15 mouse cellular contexts compared by ENCODE assay signal in genomic region chr5:140940257-140940922, GRCm38 (mm10). TPM values are rescaled to one million over a fixed set of nuclear protein-coding genes. Genes with fewer than 3 reads are reported as not detected.
DNase-seq lines count a peak whose midpoint lies in the region; ATAC-seq and TF ChIP-seq lines count a peak whose summit lies in the region.
"Had no signal": no experiment of that assay in that cellular context is flagged by ENCODE, and none has a peak within 500 bp of the region (broad histone marks: within the 10 kb centered on the region; RNA-seq: fewer than 3 reads in every experiment).

No protein-coding gene starts in this region.

- no peaks in the 10 kb centered on the region for H3K9me3 ChIP-seq in forebrain, embryonic 15.5 days
- H3K9me3 ChIP-seq in midbrain, embryonic 14.5 days (ENCODE audit: control insufficient read depth, low read length), result no peaks in the 10 kb centered on the region
- H3K9me3 ChIP-seq: embryonic facial prominence, embryonic 12.5 days; heart, embryonic 15.5 days; kidney, embryonic 15.5 days had no signal

- no peak overlapping the region for H3K4me3 ChIP-seq in layer of hippocampus, adult 2 months
- H3K4me3 ChIP-seq in forebrain, embryonic 15.5 days, result no peak overlapping the region
- no peak overlapping the region for H3K4me3 ChIP-seq in midbrain, embryonic 14.5 days (replicated peaks; ENCODE audit: low read depth, low read length)
- H3K4me3 ChIP-seq: embryonic facial prominence, embryonic 12.5 days; heart, embryonic 15.5 days; kidney, embryonic 15.5 days had no signal

- 28% methylated on average over 5 of the region's 5 CpGs for WGBS in forebrain, embryonic 15.5 days
- WGBS in midbrain, embryonic 14.5 days, result 61% methylated on average over 5 of the region's 5 CpGs

- peaks cover 16% of the 10 kb centered on the region for H3K4me1 ChIP-seq in forebrain, embryonic 15.5 days
- H3K4me1 ChIP-seq in midbrain, embryonic 14.5 days (ENCODE audit: control insufficient read depth, insufficient read depth, low read length), result peaks cover 7% of the 10 kb centered on the region
- H3K4me1 ChIP-seq: embryonic facial prominence, embryonic 12.5 days; heart, embryonic 15.5 days had no signal

- no peaks in the 10 kb centered on the region for H3K36me3 ChIP-seq in forebrain, embryonic 15.5 days
- no peaks in the 10 kb centered on the region for H3K36me3 ChIP-seq in midbrain, embryonic 14.5 days (ENCODE audit: control insufficient read depth, insufficient read depth, low read length)
- H3K36me3 ChIP-seq: embryonic facial prominence, embryonic 12.5 days; heart, embryonic 15.5 days; kidney, embryonic 15.5 days had no signal

- no peak for TF ChIP-seq CTCF in layer of hippocampus, adult 2 months (conservative IDR thresholded peaks at IDR 0.05)

- H3K27ac ChIP-seq in layer of hippocampus, adult 2 months, result peak overlapping the region; percentile 87
- H3K27ac ChIP-seq in forebrain, embryonic 15.5 days (replicated peaks), result peak overlapping the region; percentile 81
- H3K27ac ChIP-seq in midbrain, embryonic 14.5 days (replicated peaks; ENCODE audit: low read depth, low read length), result peak overlapping the region; percentile 32; the same call in 1 of the 2 replicates
- H3K27ac ChIP-seq: embryonic facial prominence, embryonic 12.5 days; heart, embryonic 15.5 days; kidney, embryonic 15.5 days had no signal

- ATAC-seq in forebrain, embryonic 15.5 days (replicated peaks), result no peak
- ATAC-seq in midbrain, embryonic 14.5 days (ENCODE audit: low FRiP score, low TSS enrichment), result no peak
- ATAC-seq in megakaryocyte-erythroid progenitor cell, adult 5-6 weeks (replicated peaks; ENCODE audit: low FRiP score, low TSS enrichment, poor library complexity, severe bottlenecking), result no peak

- peaks cover 43% of the 10 kb centered on the region for H3K27me3 ChIP-seq in forebrain, embryonic 15.5 days
- no peaks in the 10 kb centered on the region for H3K27me3 ChIP-seq in midbrain, embryonic 14.5 days (ENCODE audit: control insufficient read depth, insufficient read depth, low read length)
- H3K27me3 ChIP-seq: embryonic facial prominence, embryonic 12.5 days; heart, embryonic 15.5 days had no signal

- H3K9ac ChIP-seq in forebrain, embryonic 15.5 days (replicated peaks), result no peak overlapping the region
- H3K9ac ChIP-seq in midbrain, embryonic 14.5 days (replicated peaks; ENCODE audit: low read length), result no peak overlapping the region
- H3K9ac ChIP-seq: embryonic facial prominence, embryonic 12.5 days; heart, embryonic 15.5 days; kidney, embryonic 15.5 days had no signal

- DNase-seq in adrenal gland, adult (ENCODE audit: inconsistent age in 2 of 2, low spot score in 1 of 2), result peak; percentile 6 to 33
- no peak for DNase-seq in adrenal gland, postnatal 25 days
- DNase-seq in layer of hippocampus, adult 2 months (ENCODE audit: low spot score in 2 of 2), result no peak
- no peak for DNase-seq in layer of hippocampus, adult 9-10 months (ENCODE audit: low spot score)
- DNase-seq in midbrain, embryonic 14.5 days, result no peak
- no peak for DNase-seq in gastrocnemius, adult 8-10 months (ENCODE audit: low spot score in 2 of 2)
- DNase-seq: cerebellum, adult 9-11 months; lung, adult 18-20 months; thymus, postnatal 36 days had no signal

- peak overlapping the region; percentile 12 for H3K4me2 ChIP-seq in forebrain, embryonic 15.5 days (replicated peaks)
- H3K4me2 ChIP-seq in midbrain, embryonic 14.5 days (ENCODE audit: low read length), result no peak overlapping the region
- H3K4me2 ChIP-seq: embryonic facial prominence, embryonic 12.5 days; heart, embryonic 15.5 days; kidney, embryonic 15.5 days had no signal

RNA-seq across cellular contexts. Expression of gene Card11, which starts 60.0 kb away (rescaled TPM):
- total RNA-seq in adrenal gland, postnatal 25 days (2021), result 0.30 TPM in 1 of 2 replicates, not detected in the other
- total RNA-seq in layer of hippocampus, adult 2 months (2021), result under 1 TPM in 1 of 2 experiments, not detected in 1; 0.12 TPM
- polyA plus RNA-seq in forebrain, embryonic 15.5 days (2015; fragmentation: Nextera tagmentation; extraction: Ambion mirVana), result 0.06 and 0.08 TPM in 2 replicates
- 0.28 TPM in 1 of 2 replicates, not detected in the other for polyA plus RNA-seq in midbrain, embryonic 14.5 days (2014; fragmentation: Nextera tagmentation; extraction: Ambion mirVana)
- 0.79 and 2.1 TPM in 2 replicates for total RNA-seq in megakaryocyte-erythroid progenitor cell, adult 5-6 weeks (2014; fragmentation: Nextera tagmentation)
- total RNA-seq in megakaryocyte-erythroid progenitor cell, adult 5-6 weeks (2017), result 0.46 and 1.5 TPM in 2 replicates
- total RNA-seq in gastrocnemius, adult 8-10 months (2022), result 1 to 10 TPM in 1 of 4 experiments, under 1 TPM in 3; 0.19 to 1.3 (median 0.64) TPM
- total RNA-seq: granulocyte monocyte progenitor cell, adult 5-6 weeks had no signal

Comparison
In these comparisons a context has a peak if more than half of its experiments do, and no peak if none do; other contexts are left out.
1. DNase-seq: peak in adrenal gland, adult (2 of 2); none in adrenal gland, postnatal 25 days (single experiment), layer of hippocampus, adult 2 months (0 of 2), layer of hippocampus, adult 9-10 months (single experiment), midbrain, embryonic 14.5 days (single experiment) and gastrocnemius, adult 8-10 months (0 of 2).
2. H3K27ac ChIP-seq: peak in every context shown above with its lines; median percentile 87 in layer of hippocampus, adult 2 months; 81 in forebrain, embryonic 15.5 days; 32 in midbrain, embryonic 14.5 days.